Mouse (Mus musculus) embryonic fibroblast, embryonic 13.5 days (primary cell): Measurements from ENCODE around the gene Dnase2b.

Experiments
- CTCF ChIP-seq: IDR thresholded peaks from 2 replicates; pipeline ENCODE4 v1.5.1; 2011; ENCODE audit warnings: mild to moderate bottlenecking, control low read depth, low read length, moderate library complexity, borderline replicate concordance; ENCODE audit not compliant: insufficient read depth
- POLR2A ChIP-seq: IDR thresholded peaks from 2 replicates; pipeline ENCODE4 v1.6.1; 2011; ENCODE audit warnings: low read depth, mild to moderate bottlenecking, control low read depth, low read length, moderate library complexity

- TF ChIP-seq CTCF = no peak
- no peak for TF ChIP-seq POLR2A
Observed at GRCm38 (mm10) chr3:146649311-146649894, 34.0 kb upstream of the Dnase2b start.
